Mouse (Mus musculus): Measurements from ENCODE around the gene Gm10772.
"Not testable (repeated sequence)": the region's sequence is repeated elsewhere in the genome, so short reads cannot be mapped to it uniquely, and the experiment has no call there.

The Gm10772 gene

GRCm38 (mm10) chr13:66227473-66227872 lies at the start of gene Gm10772:
Gene Gm10772 (minus strand): TSS chr13:66227573.
- not testable (repeated sequence) for DNase-seq (ENCODE audit: extremely low spot score, low read depth, low spot score)

DNA sequence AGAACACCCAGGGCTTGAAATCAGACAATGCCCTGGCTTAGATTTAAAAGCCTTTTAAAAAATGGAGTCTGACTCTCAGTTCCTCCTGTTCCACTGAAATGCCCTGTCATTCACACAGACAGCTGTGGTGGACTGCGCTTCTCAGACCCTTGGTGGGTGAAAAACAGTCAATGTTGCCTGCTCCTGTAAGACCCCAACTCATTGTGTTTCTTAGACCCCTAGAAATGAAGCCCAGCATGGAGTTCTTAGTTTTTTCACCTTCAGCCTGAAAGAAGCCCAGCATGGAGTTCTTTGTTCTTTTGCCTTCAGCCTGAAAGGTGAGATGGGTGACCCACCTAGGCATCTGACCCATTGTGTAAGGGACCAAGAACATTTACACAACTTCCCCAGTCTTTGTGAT lies 36.5 kb upstream of the Gm10772 start:
- not testable (repeated sequence) for DNase-seq (ENCODE audit: extremely low spot score, low read depth, low spot score)

GRCm38 (mm10) chr13:66263141-66263540 lies 35.8 kb upstream of the Gm10772 start:
- not testable (repeated sequence) for DNase-seq (ENCODE audit: extremely low spot score, low read depth, low spot score)

- DNase-seq (ENCODE audit: extremely low spot score, low read depth, low spot score) = no peak
These were observed 13.0 kb downstream of the Gm10772 start for GRCm38 (mm10) chr13:66214349-66214748.

DNA sequence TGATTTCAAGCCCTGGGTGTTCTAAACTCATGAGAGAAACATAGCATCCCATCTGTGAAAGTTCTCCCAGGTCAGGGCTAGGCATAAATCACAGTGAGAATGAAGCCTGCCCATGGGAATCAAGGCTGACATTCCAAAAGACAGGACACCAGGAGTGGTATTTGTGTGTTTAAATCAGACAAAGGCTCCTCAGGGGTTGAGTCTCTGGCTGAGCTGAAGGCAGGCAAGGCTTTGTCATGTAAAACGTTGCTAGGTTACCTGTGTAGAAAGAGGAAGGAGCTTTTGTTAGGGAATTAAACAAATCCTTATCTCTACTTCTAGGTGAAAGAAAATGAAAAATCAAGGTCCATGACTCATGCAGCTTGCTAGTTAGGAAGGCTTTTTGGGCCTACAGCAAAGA lies 13.6 kb downstream of the Gm10772 start:
- DNase-seq (ENCODE audit: extremely low spot score, low read depth, low spot score) = not testable (repeated sequence)

DNA sequence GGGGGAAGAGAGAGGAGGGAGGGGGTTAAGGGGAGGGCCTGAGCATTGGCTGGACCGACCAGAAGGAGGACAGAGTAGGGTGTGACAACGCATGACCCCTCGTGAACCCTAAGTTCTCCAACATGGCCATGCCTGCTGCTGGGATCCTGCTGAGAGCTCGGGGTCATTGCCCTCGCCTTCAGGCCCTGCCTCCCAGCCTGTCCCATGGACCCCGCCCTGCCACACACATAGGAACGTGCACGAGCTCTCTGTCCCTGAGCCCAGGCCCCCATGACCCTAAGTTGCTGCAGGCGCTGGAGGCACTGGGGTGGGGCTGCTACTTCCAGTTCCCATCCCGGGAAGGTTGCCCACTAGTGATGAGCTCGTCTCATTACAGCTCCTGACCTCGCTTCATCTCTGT lies 48.2 kb downstream of the Gm10772 start:
- DNase-seq (ENCODE audit: extremely low spot score, low read depth, low spot score) = not testable (repeated sequence)
